Mouse (Mus musculus) urinary bladder, postnatal 4 days (tissue): ENCODE data around the gene Aco1.

Source experiments
- DNase-seq, 2 experiments: peaks; one replicate each; pipeline ENCODE4 v3.0.0; 2021 to 2022; ENCODE audit warnings: low spot score in 2 of 2

Aco1 gene

GRCm38 (mm10) chr4:40217910-40218309 lies 75.0 kb downstream of the Aco1 start:
- no peak for DNase-seq

- no peak for DNase-seq
Observed at GRCm38 (mm10) chr4:40218382-40218781, 75.5 kb downstream of the Aco1 start.

GRCm38 (mm10) chr4:40220437-40220836 lies 77.6 kb downstream of the Aco1 start:
- no peak for DNase-seq

- DNase-seq = no peak
Observed at GRCm38 (mm10) chr4:40221004-40221760, 78.3 kb downstream of the Aco1 start.

- DNase-seq = no peak
Observed at GRCm38 (mm10) chr4:40221876-40222585, 79.2 kb downstream of the Aco1 start.

- DNase-seq = no peak
Observed at GRCm38 (mm10) chr4:40226095-40226494, 83.2 kb downstream of the Aco1 start.

- no peak for DNase-seq
Observed at GRCm38 (mm10) chr4:40227131-40227530, 84.2 kb downstream of the Aco1 start.

GRCm38 (mm10) chr4:40227886-40228285 lies 85.0 kb downstream of the Aco1 start:
- no peak for DNase-seq

- no peak for DNase-seq
Observed at GRCm38 (mm10) chr4:40229723-40230122, 86.8 kb downstream of the Aco1 start.

- no peak for DNase-seq
Observed at GRCm38 (mm10) chr4:40233062-40233664, 90.3 kb downstream of the Aco1 start.

GRCm38 (mm10) chr4:40234256-40234655 lies 91.4 kb downstream of the Aco1 start:
- no peak for DNase-seq

- no peak for DNase-seq
Observed at GRCm38 (mm10) chr4:40236829-40237228, 93.9 kb downstream of the Aco1 start.

- DNase-seq = peak in 1 of 2 experiments; percentile 24
Observed at GRCm38 (mm10) chr4:40238483-40239408, 95.9 kb downstream of the Aco1 start.

GRCm38 (mm10) chr4:40239409-40240271 lies 96.8 kb downstream of the Aco1 start, which contains the start of gene Ddx58:
Gene Ddx58, minus strand, starts transcription at chr4:40239828.
- DNase-seq = no peak

- no peak for DNase-seq
Observed at GRCm38 (mm10) chr4:40240272-40240744, 97.4 kb downstream of the Aco1 start.

GRCm38 (mm10) chr4:40241928-40242327 lies 99.0 kb downstream of the Aco1 start:
- DNase-seq = no peak

- DNase-seq = no peak
Observed at GRCm38 (mm10) chr4:40243006-40243405, 100.1 kb downstream of the Aco1 start.

GRCm38 (mm10) chr4:40244035-40244434 lies 101.2 kb downstream of the Aco1 start:
- no peak for DNase-seq
